Mouse (Mus musculus) heart, postnatal 0 days (tissue): Measurements from ENCODE around the gene Olfr117.

Experiments
- CTCF ChIP-seq: IDR thresholded peaks from 2 replicates; pipeline ENCODE4 v1.5.1; 2016; ENCODE audit warnings: antibody characterized with exemption, control low read depth, low read depth
- EP300 ChIP-seq: IDR thresholded peaks from 2 replicates; pipeline ENCODE4 v1.6.1; 2016; ENCODE audit warnings: antibody characterized with exemption, low read depth

GRCm38 (mm10) chr17:37666688-37667087 is 3.1 kb upstream of the Olfr117 start, which contains the start of gene Olfr118:
- TF ChIP-seq CTCF, result no peak
- TF ChIP-seq EP300, result no peak
